Mouse (Mus musculus) megakaryocyte, embryonic 14.5 days (primary cell): ENCODE results near the gene Traf2.

ENCODE experiments used
- FLI1 ChIP-seq: IDR thresholded peaks from 2 replicates; pipeline ENCODE4 v1.6.1; 2012; ENCODE audit warnings: low read length, inconsistent platforms, mixed read lengths
- GATA1 ChIP-seq: IDR thresholded peaks from 3 replicates; pipeline ENCODE4 v1.6.1; 2012; ENCODE audit warnings: mixed read lengths, low read length, inconsistent platforms, borderline replicate concordance

- no peak for TF ChIP-seq GATA1
- TF ChIP-seq FLI1 = no peak
Measured at GRCm38 (mm10) chr2:25487965-25488670, 58.6 kb downstream of the Traf2 start.
